Mouse (Mus musculus): ENCODE measurements around the gene Shbg. TPM values are rescaled to one million over a fixed set of nuclear protein-coding genes. Genes with fewer than 3 reads are reported as not detected.

Shbg gene
- polyA plus RNA-seq, 1 experiment: 0.42 TPM

- TF ChIP-seq CTCF (conservative IDR thresholded peaks at IDR 0.05; ENCODE audit: insufficient read depth, insufficient read length, low read depth, low read length) (no peak), POLR2A (IDR thresholded peaks at IDR 0.05; ENCODE audit: low read depth, low read length) (no peak)
- Histone ChIP-seq H3K27ac (ENCODE audit: insufficient read depth, low read depth, low read length) (no peak overlapping the region), H3K4me3 (ENCODE audit: insufficient read depth, low read depth, low read length) (no peak overlapping the region), H3K4me1 (ENCODE audit: control insufficient read depth, insufficient read depth, low read length) (no peaks in the 10 kb centered on the region), H3K36me3 (ENCODE audit: control insufficient read depth, insufficient read depth, low read length) (peaks cover 9% of the 10 kb centered on the region), H3K27me3 (replicated peaks; ENCODE audit: control insufficient read depth, insufficient read depth, low read length) (no peaks in the 10 kb centered on the region)
- no peak for DNase-seq
- WGBS: 37% methylated on average over 9 of the region's 9 CpGs
These were observed 37.1 kb upstream of the Shbg start for GRCm38 (mm10) chr11:69654760-69655159.

GRCm38 (mm10) chr11:69653399-69653798 lies 35.7 kb upstream of the Shbg start:
- TF ChIP-seq POLR2A (IDR thresholded peaks at IDR 0.05; ENCODE audit: low read depth, low read length) (no peak), CTCF (conservative IDR thresholded peaks at IDR 0.05; ENCODE audit: insufficient read depth, insufficient read length, low read depth, low read length) (no peak)
- 74% methylated on average over 5 of the region's 5 CpGs for WGBS
- Histone ChIP-seq H3K27me3 (replicated peaks; ENCODE audit: control insufficient read depth, insufficient read depth, low read length) (no peaks in the 10 kb centered on the region), H3K4me1 (ENCODE audit: control insufficient read depth, insufficient read depth, low read length) (no peaks in the 10 kb centered on the region), H3K4me3 (ENCODE audit: insufficient read depth, low read depth, low read length) (no peak overlapping the region), H3K36me3 (ENCODE audit: control insufficient read depth, insufficient read depth, low read length) (peaks cover 14% of the 10 kb centered on the region), H3K27ac (ENCODE audit: insufficient read depth, low read depth, low read length) (no peak overlapping the region)
- no peak for DNase-seq

- Histone ChIP-seq H3K27ac (ENCODE audit: insufficient read depth, low read depth, low read length) (no peak overlapping the region), H3K27me3 (replicated peaks; ENCODE audit: control insufficient read depth, insufficient read depth, low read length) (no peaks in the 10 kb centered on the region), H3K36me3 (ENCODE audit: control insufficient read depth, insufficient read depth, low read length) (peaks cover 19% of the 10 kb centered on the region), H3K4me3 (ENCODE audit: insufficient read depth, low read depth, low read length) (no peak overlapping the region), H3K4me1 (ENCODE audit: control insufficient read depth, insufficient read depth, low read length) (no peaks in the 10 kb centered on the region; the same call in 1 of the 2 replicates)
- TF ChIP-seq POLR2A (IDR thresholded peaks at IDR 0.05; ENCODE audit: low read depth, low read length) (no peak), CTCF (conservative IDR thresholded peaks at IDR 0.05; ENCODE audit: insufficient read depth, insufficient read length, low read depth, low read length) (no peak)
- 75% methylated on average over 5 of the region's 5 CpGs for WGBS
- peak; percentile 25 for DNase-seq
These were observed 28.2 kb upstream of the Shbg start for GRCm38 (mm10) chr11:69645860-69646259.

- Histone ChIP-seq H3K36me3 (ENCODE audit: control insufficient read depth, insufficient read depth, low read length) (peaks cover 1% of the 10 kb centered on the region; the same call in 1 of the 2 replicates), H3K4me3 (ENCODE audit: insufficient read depth, low read depth, low read length) (no peak overlapping the region), H3K4me1 (ENCODE audit: control insufficient read depth, insufficient read depth, low read length) (peaks cover 3% of the 10 kb centered on the region; the same call in 1 of the 2 replicates), H3K27me3 (replicated peaks; ENCODE audit: control insufficient read depth, insufficient read depth, low read length) (no peaks in the 10 kb centered on the region), H3K27ac (ENCODE audit: insufficient read depth, low read depth, low read length) (no peak overlapping the region)
- 68% methylated on average over 3 of the region's 3 CpGs for WGBS
- no peak for TF ChIP-seq POLR2A (IDR thresholded peaks at IDR 0.05; ENCODE audit: low read depth, low read length)
- no peak for TF ChIP-seq CTCF (conservative IDR thresholded peaks at IDR 0.05; ENCODE audit: insufficient read depth, insufficient read length, low read depth, low read length)
- no peak for DNase-seq
These were observed 17.8 kb upstream of the Shbg start for GRCm38 (mm10) chr11:69635471-69635870.

- no peak for DNase-seq
These were observed 15.6 kb upstream of the Shbg start for GRCm38 (mm10) chr11:69633128-69633866.

GRCm38 (mm10) chr11:69632284-69633089 lies 14.8 kb upstream of the Shbg start, which contains the start of gene Fxr2:
Fxr2 (plus strand) TSS chr11:69632990.
- peak within 1 kb of the TSS; percentile 96 for H3K4me3 ChIP-seq (ENCODE audit: insufficient read depth, low read depth, low read length)
- TF ChIP-seq POLR2A (IDR thresholded peaks at IDR 0.05; ENCODE audit: low read depth, low read length): no peak
- peak; percentile 82 for TF ChIP-seq CTCF (conservative IDR thresholded peaks at IDR 0.05; ENCODE audit: insufficient read depth, insufficient read length, low read depth, low read length)
- H3K36me3 ChIP-seq (ENCODE audit: control insufficient read depth, insufficient read depth, low read length): no peaks in the 10 kb centered on the region; the same call in 1 of the 2 replicates
- peak; percentile 100 for DNase-seq
- no peaks in the 10 kb centered on the region for H3K27me3 ChIP-seq (replicated peaks; ENCODE audit: control insufficient read depth, insufficient read depth, low read length)
- peak within 1 kb of the TSS; percentile 59 for H3K27ac ChIP-seq (ENCODE audit: insufficient read depth, low read depth, low read length)
- peaks cover 3% of the 10 kb centered on the region; the same call in 1 of the 2 replicates for H3K4me1 ChIP-seq (ENCODE audit: control insufficient read depth, insufficient read depth, low read length)
- under 1% methylated on average over 56 of the region's 56 CpGs for WGBS

More at GRCm38 (mm10) chr11:69633128-69633866, 15.6 kb upstream of the Shbg start:
- under 1% methylated on average over 50 of the region's 50 CpGs for WGBS
- TF ChIP-seq CTCF (conservative IDR thresholded peaks at IDR 0.05; ENCODE audit: insufficient read depth, insufficient read length, low read depth, low read length): no peak
- no peak for TF ChIP-seq POLR2A (IDR thresholded peaks at IDR 0.05; ENCODE audit: low read depth, low read length)
- Histone ChIP-seq H3K4me3 (ENCODE audit: insufficient read depth, low read depth, low read length) (peak overlapping the region; percentile 96), H3K27me3 (replicated peaks; ENCODE audit: control insufficient read depth, insufficient read depth, low read length) (no peaks in the 10 kb centered on the region), H3K27ac (ENCODE audit: insufficient read depth, low read depth, low read length) (peak overlapping the region; percentile 59), H3K4me1 (ENCODE audit: control insufficient read depth, insufficient read depth, low read length) (peaks cover 3% of the 10 kb centered on the region; the same call in 1 of the 2 replicates), H3K36me3 (ENCODE audit: control insufficient read depth, insufficient read depth, low read length) (no peaks in the 10 kb centered on the region; the same call in 1 of the 2 replicates)
